Mouse (Mus musculus) kidney, embryonic 14.5 days (tissue): Measurements from ENCODE around the gene Gm10518. TPM values are rescaled to one million over a fixed set of nuclear protein-coding genes. Genes with fewer than 3 reads are reported as not detected.

Source experiments
- ATAC-seq: fragments of 200-750 bp; cut with Nextera tagmentation; 2 replicates; pipeline ENCODE4 v1.8.0; 2017; ENCODE audit warnings: moderate number of reproducible peaks, mild to moderate bottlenecking, moderate TSS enrichment, moderate library complexity; ENCODE audit not compliant: low FRiP score, low TSS enrichment
- H3K27ac ChIP-seq: fragments of 300-500 bp; sonication (generic); 2 replicates; pipeline ENCODE4 v1.5.1; 2014; ENCODE audit warnings: low read depth, mild to moderate bottlenecking, low read length, moderate library complexity, mixed read lengths
- H3K27me3 ChIP-seq: fragments of 300-500 bp; sonication (generic); 2 replicates; pipeline ENCODE4 v1.6.1; 2014; ENCODE audit warnings: mild to moderate bottlenecking, low read length; ENCODE audit not compliant: control insufficient read depth, insufficient read depth
- H3K36me3 ChIP-seq: fragments of 300-500 bp; sonication (generic); 2 replicates; pipeline ENCODE4 v1.6.1; 2014; ENCODE audit warnings: low read length, mixed read lengths; ENCODE audit not compliant: control insufficient read depth, insufficient read depth
- H3K4me1 ChIP-seq: fragments of 300-500 bp; sonication (generic); 2 replicates; pipeline ENCODE4 v1.6.1; 2014; ENCODE audit warnings: low read length, mixed read lengths; ENCODE audit not compliant: control insufficient read depth, insufficient read depth
- H3K4me2 ChIP-seq: fragments of 300-500 bp; sonication (generic); replicated peaks from 2 replicates; pipeline ENCODE4 v1.6.1; 2014; ENCODE audit warnings: low read depth, mild to moderate bottlenecking, low read length
- H3K4me3 ChIP-seq: fragments of 300-500 bp; sonication (generic); 2 replicates; pipeline ENCODE4 v1.5.1; 2014; ENCODE audit warnings: mild to moderate bottlenecking, low read length
- H3K9ac ChIP-seq: fragments of 300-500 bp; sonication (generic); 2 replicates; pipeline ENCODE4 v1.6.1; 2014; ENCODE audit warnings: low read depth, mild to moderate bottlenecking, low read length, moderate library complexity
- H3K9me3 ChIP-seq: fragments of 300-500 bp; sonication (generic); 2 replicates; pipeline ENCODE4 v1.6.1; 2016; ENCODE audit warnings: low read length; ENCODE audit not compliant: control insufficient read depth
- WGBS: fragments of 180-500 bp; shearing (Covaris S2); extraction: QIAGEN DNeasy Blood & Tissue Kit; methylation state at CpG from one replicate; pipeline ENCODE4 v1.1.7; 2014; 5-methylcytosine and 5-hydroxymethylcytosine counted together
- polyA plus RNA-seq: library from polyadenylated mRNA; unstranded; fragments of >200 nt; fragmentation: Nextera tagmentation; extraction: Ambion mirVana; gene quantifications from 2 replicates; pipeline ENCODE4 v1.2.1, GENCODE M21; 2014

Gene Gm10518
- polyA plus RNA-seq, 1 experiment from 2014 or later: 0.43 TPM

- Histone ChIP-seq H3K9ac (no peak overlapping the region), H3K4me2 (no peak overlapping the region), H3K27ac (no peak overlapping the region), H3K36me3 (no peaks in the 10 kb centered on the region), H3K4me1 (no peaks in the 10 kb centered on the region), H3K4me3 (no peak overlapping the region), H3K27me3 (no peaks in the 10 kb centered on the region), H3K9me3 (no peaks in the 10 kb centered on the region)
- 57% methylated on average over 5 of the region's 5 CpGs for WGBS
- ATAC-seq: no peak
Measured at GRCm38 (mm10) chr1:179824549-179824948, 21.4 kb downstream of the Gm10518 start.

GRCm38 (mm10) chr1:179828051-179828450 is 24.9 kb downstream of the Gm10518 start:
- Histone ChIP-seq H3K4me3 (no peak overlapping the region), H3K4me1 (no peaks in the 10 kb centered on the region), H3K27me3 (no peaks in the 10 kb centered on the region), H3K36me3 (no peaks in the 10 kb centered on the region), H3K27ac (no peak overlapping the region), H3K4me2 (no peak overlapping the region), H3K9ac (no peak overlapping the region), H3K9me3 (no peaks in the 10 kb centered on the region)
- ATAC-seq: no peak
- WGBS: 94% methylated on average over 5 of the region's 5 CpGs

- no peak overlapping the region for H3K27ac ChIP-seq
- no peak overlapping the region for H3K9ac ChIP-seq
- no peak overlapping the region for H3K4me2 ChIP-seq
- no peaks in the 10 kb centered on the region for H3K36me3 ChIP-seq
- WGBS: 73% methylated on average over 4 of the region's 4 CpGs
- no peaks in the 10 kb centered on the region for H3K9me3 ChIP-seq
- no peak overlapping the region for H3K4me3 ChIP-seq
- H3K27me3 ChIP-seq: no peaks in the 10 kb centered on the region
- no peaks in the 10 kb centered on the region for H3K4me1 ChIP-seq
- ATAC-seq: no peak
Measured at GRCm38 (mm10) chr1:179828900-179829299, 25.7 kb downstream of the Gm10518 start.

GRCm38 (mm10) chr1:179832710-179833240 is 29.6 kb downstream of the Gm10518 start:
- no peak overlapping the region for H3K27ac ChIP-seq
- ATAC-seq: no peak
- no peaks in the 10 kb centered on the region for H3K27me3 ChIP-seq
- no peak overlapping the region for H3K4me3 ChIP-seq
- WGBS: 75% methylated on average over 7 of the region's 7 CpGs
- no peak overlapping the region for H3K9ac ChIP-seq
- no peaks in the 10 kb centered on the region for H3K4me1 ChIP-seq
- H3K9me3 ChIP-seq: peaks cover 6% of the 10 kb centered on the region; the same call in 1 of the 2 replicates
- H3K36me3 ChIP-seq: no peaks in the 10 kb centered on the region
- no peak overlapping the region for H3K4me2 ChIP-seq

- H3K4me2 ChIP-seq: no peak overlapping the region
- H3K27ac ChIP-seq: no peak overlapping the region
- H3K9me3 ChIP-seq: peaks cover 6% of the 10 kb centered on the region; the same call in 1 of the 2 replicates
- 53% methylated on average over 1 of the region's 1 CpGs for WGBS
- H3K4me3 ChIP-seq: no peak overlapping the region
- ATAC-seq: no peak
- H3K36me3 ChIP-seq: no peaks in the 10 kb centered on the region
- H3K9ac ChIP-seq: no peak overlapping the region
- no peaks in the 10 kb centered on the region for H3K27me3 ChIP-seq
- no peaks in the 10 kb centered on the region for H3K4me1 ChIP-seq
Measured at GRCm38 (mm10) chr1:179833596-179833995, 30.4 kb downstream of the Gm10518 start.

- WGBS: 83% methylated on average over 1 of the region's 1 CpGs
- 0 out of 2 replicates have a peak, but pooled peaks have one; percentile 24 for ATAC-seq
- no peaks in the 10 kb centered on the region for H3K36me3 ChIP-seq
- no peak overlapping the region for H3K9ac ChIP-seq
- H3K4me3 ChIP-seq: no peak overlapping the region
- H3K9me3 ChIP-seq: peaks cover 6% of the 10 kb centered on the region; the same call in 1 of the 2 replicates
- H3K4me2 ChIP-seq: no peak overlapping the region
- H3K4me1 ChIP-seq: no peaks in the 10 kb centered on the region
- H3K27me3 ChIP-seq: no peaks in the 10 kb centered on the region
- peak overlapping the region; percentile 63; the same call in 1 of the 2 replicates for H3K27ac ChIP-seq
Measured at GRCm38 (mm10) chr1:179835753-179836425, 32.7 kb downstream of the Gm10518 start.

- H3K4me1 ChIP-seq: no peaks in the 10 kb centered on the region
- H3K36me3 ChIP-seq: no peaks in the 10 kb centered on the region
- no peaks in the 10 kb centered on the region for H3K27me3 ChIP-seq
- H3K27ac ChIP-seq: peak overlapping the region; percentile 63; the same call in 1 of the 2 replicates
- no peak overlapping the region for H3K9ac ChIP-seq
- ATAC-seq: peak; percentile 64
- no peak overlapping the region for H3K4me3 ChIP-seq
- WGBS: 68% methylated on average over 7 of the region's 7 CpGs
- H3K4me2 ChIP-seq: no peak overlapping the region
- H3K9me3 ChIP-seq: peaks cover 6% of the 10 kb centered on the region; the same call in 1 of the 2 replicates
Measured at GRCm38 (mm10) chr1:179836426-179837404, 33.5 kb downstream of the Gm10518 start.

GRCm38 (mm10) chr1:179842568-179842967 is 39.4 kb downstream of the Gm10518 start:
- H3K4me3 ChIP-seq: no peak overlapping the region
- H3K27ac ChIP-seq: no peak overlapping the region
- peaks cover 4% of the 10 kb centered on the region; the same call in 1 of the 2 replicates for H3K4me1 ChIP-seq
- no peak for ATAC-seq
- H3K9me3 ChIP-seq: no peaks in the 10 kb centered on the region
- H3K36me3 ChIP-seq: no peaks in the 10 kb centered on the region
- H3K27me3 ChIP-seq: no peaks in the 10 kb centered on the region
- H3K4me2 ChIP-seq: no peak overlapping the region
- WGBS: 90% methylated on average over 7 of the region's 7 CpGs
- no peak overlapping the region for H3K9ac ChIP-seq
